Mouse (Mus musculus) thymus, adult 2 months (tissue): ENCODE results near the gene Wdr11. TPM values are rescaled to one million over a fixed set of nuclear protein-coding genes. Genes with fewer than 3 reads are reported as not detected.

ENCODE experiments used
- DNase-seq: peaks from one replicate; pipeline ENCODE4 v3.0.0; 2021
- H3K27ac ChIP-seq: fragments of 200-500 bp; 2 replicates; pipeline ENCODE4 v1.5.1; 2012; ENCODE audit warnings: low read length, control low read depth; ENCODE audit not compliant: control insufficient read depth, insufficient read depth
- H3K27me3 ChIP-seq: fragments of 200-500 bp; 2 replicates; pipeline ENCODE4 v1.6.1; 2012; ENCODE audit warnings: mild to moderate bottlenecking, low read length, moderate library complexity, mixed read lengths; ENCODE audit not compliant: control insufficient read depth, insufficient read depth
- H3K36me3 ChIP-seq: fragments of 200-500 bp; 2 replicates; pipeline ENCODE4 v1.6.1; 2012; ENCODE audit warnings: mild to moderate bottlenecking, low read length, moderate library complexity; ENCODE audit not compliant: control insufficient read depth, insufficient read depth
- H3K4me1 ChIP-seq: fragments of 200-500 bp; replicated peaks from 2 replicates; pipeline ENCODE4 v1.6.1; 2012; ENCODE audit warnings: low read length; ENCODE audit not compliant: control insufficient read depth, insufficient read depth
- H3K4me3 ChIP-seq: fragments of 200-500 bp; 2 replicates; pipeline ENCODE4 v1.5.1; 2012; ENCODE audit warnings: mild to moderate bottlenecking, low read length, control low read depth, moderate library complexity; ENCODE audit not compliant: control insufficient read depth, insufficient read depth
- CTCF ChIP-seq: fragments of 200-500 bp; IDR thresholded peaks from 2 replicates; pipeline ENCODE4 v1.5.1; 2012; ENCODE audit warnings: mild to moderate bottlenecking, control low read depth, low read length, moderate library complexity, borderline replicate concordance; ENCODE audit not compliant: control insufficient read depth, poor library complexity, insufficient read depth; ENCODE audit errors: extremely low read depth
- POLR2A ChIP-seq: fragments of 200-500 bp; IDR thresholded peaks from 2 replicates; pipeline ENCODE4 v1.6.1; 2012; ENCODE audit warnings: mild to moderate bottlenecking, low read length, control low read depth, moderate library complexity; ENCODE audit not compliant: control insufficient read depth, poor library complexity, insufficient read depth; ENCODE audit errors: extremely low read depth
- WGBS: fragments of 180-500 bp; shearing (Covaris S2); methylation state at CpG from one replicate; pipeline ENCODE4 v1.1.7; 2018; 5-methylcytosine and 5-hydroxymethylcytosine counted together
- polyA plus RNA-seq: library from polyadenylated mRNA; depleted of rRNA; stranded (reverse); fragments of >200 nt; gene quantifications from 2 replicates; pipeline ENCODE4 v1.2.3, GENCODE M21; 2012

The Wdr11 gene
- polyA plus RNA-seq, 1 experiment, result 20.4 TPM

- Histone ChIP-seq H3K27me3 (no peaks in the 10 kb centered on the region), H3K27ac (no peak overlapping the region)
- 95% methylated on average over 5 of the region's 5 CpGs for WGBS
Observed at GRCm38 (mm10) chr7:129637906-129638475, 46.3 kb downstream of the Wdr11 start.

DNA sequence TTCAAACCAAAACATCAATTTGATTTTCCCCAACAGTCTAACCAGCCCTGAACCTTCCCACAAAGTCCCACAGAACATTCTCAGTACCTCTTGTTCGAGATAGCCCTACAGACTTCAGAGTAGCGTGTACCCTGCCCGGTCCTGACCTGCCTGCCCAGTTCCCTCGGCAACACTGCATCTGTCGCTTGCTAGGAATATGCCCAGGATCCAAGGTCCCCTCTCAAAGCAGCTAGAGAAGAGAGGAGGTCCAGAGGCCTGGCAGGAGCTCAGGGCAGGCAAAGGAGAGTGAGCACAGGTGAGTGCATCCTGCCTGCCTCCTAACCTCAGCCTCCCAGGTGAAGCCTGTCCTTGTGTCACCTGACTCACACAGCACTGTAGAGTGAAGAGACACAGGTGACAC lies 47.3 kb downstream of the Wdr11 start:
- WGBS, result 93% methylated on average over 5 of the region's 5 CpGs
- H3K4me3 ChIP-seq, result no peak overlapping the region
- TF ChIP-seq POLR2A (no peak), CTCF (no peak)
- no peak overlapping the region for H3K27ac ChIP-seq
- no peaks in the 10 kb centered on the region for H3K4me1 ChIP-seq
- H3K36me3 ChIP-seq, result 0 out of 2 replicates have a peak, but pooled peaks cover 4% of the 10 kb centered on the region
- no peak for DNase-seq
- H3K27me3 ChIP-seq, result no peaks in the 10 kb centered on the region

More at GRCm38 (mm10) chr7:129637906-129638475, 46.3 kb downstream of the Wdr11 start:
- TF ChIP-seq CTCF (no peak), POLR2A (no peak)
- no peak for DNase-seq
- H3K4me1 ChIP-seq, result no peaks in the 10 kb centered on the region
- no peak overlapping the region for H3K4me3 ChIP-seq
- 0 out of 2 replicates have a peak, but pooled peaks cover 9% of the 10 kb centered on the region for H3K36me3 ChIP-seq

DNA sequence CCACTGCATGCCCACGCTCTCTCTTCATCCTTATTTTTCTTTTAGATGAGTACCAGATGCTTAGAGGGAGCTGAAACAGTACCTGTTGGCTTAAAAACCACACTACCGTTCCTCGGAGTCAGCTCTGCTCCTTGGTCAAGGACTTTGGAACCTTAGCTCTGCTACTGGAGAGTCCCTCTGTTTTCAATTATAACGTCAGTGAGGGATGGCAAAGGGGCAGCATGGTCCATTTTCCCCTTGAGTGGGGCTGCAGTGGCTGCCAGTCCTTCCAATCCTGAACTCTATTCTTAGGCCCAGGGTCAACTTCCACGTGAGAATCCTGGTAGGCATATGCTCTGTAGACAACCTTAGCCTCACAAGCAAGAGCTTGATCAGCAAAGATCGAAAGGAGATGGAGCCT lies 48.2 kb downstream of the Wdr11 start:
- DNase-seq, result no peak
- Histone ChIP-seq H3K4me3 (no peak overlapping the region), H3K36me3 (no peaks in the 10 kb centered on the region), H3K27me3 (no peaks in the 10 kb centered on the region), H3K27ac (no peak overlapping the region), H3K4me1 (no peaks in the 10 kb centered on the region)
- TF ChIP-seq CTCF, result no peak
- TF ChIP-seq POLR2A, result no peak
- WGBS, result 90% methylated on average over 6 of the region's 6 CpGs

DNA sequence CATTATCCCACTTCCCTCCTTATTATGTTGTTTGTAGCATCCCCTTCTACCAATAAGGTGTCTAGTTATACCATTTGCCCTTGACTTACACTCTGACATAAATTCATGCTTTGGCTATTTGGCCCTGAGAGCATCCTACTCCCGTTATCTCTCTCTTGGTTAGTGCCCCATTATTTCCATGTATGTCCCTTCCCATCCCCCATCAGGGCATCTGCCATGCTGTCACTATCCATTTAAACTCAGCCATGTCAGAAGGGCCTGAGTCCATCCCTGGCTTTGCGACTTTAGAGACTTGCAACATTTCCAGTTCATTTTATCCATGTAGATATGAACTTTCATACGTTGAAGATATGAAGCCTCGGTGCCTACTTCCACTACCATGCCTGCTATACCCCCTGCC lies 51.6 kb downstream of the Wdr11 start:
- WGBS, result 93% methylated on average over 4 of the region's 4 CpGs
- Histone ChIP-seq H3K36me3 (no peaks in the 10 kb centered on the region), H3K4me1 (no peaks in the 10 kb centered on the region), H3K27ac (no peak overlapping the region), H3K4me3 (no peak overlapping the region), H3K27me3 (no peaks in the 10 kb centered on the region)
- no peak for DNase-seq
- TF ChIP-seq POLR2A, result no peak
- no peak for TF ChIP-seq CTCF

- no peak for DNase-seq
- 83% methylated on average over 7 of the region's 7 CpGs for whole genome bisulfite sequencing
- H3K27ac ChIP-seq, result no peak overlapping the region
- TF ChIP-seq POLR2A (no peak), CTCF (no peak)
- H3K36me3 ChIP-seq, result no peaks in the 10 kb centered on the region
- H3K27me3 ChIP-seq, result no peaks in the 10 kb centered on the region
- H3K4me1 ChIP-seq, result no peaks in the 10 kb centered on the region
- no peak overlapping the region for H3K4me3 ChIP-seq
Observed at GRCm38 (mm10) chr7:129647798-129648197, 56.1 kb downstream of the Wdr11 start.

GRCm38 (mm10) chr7:129648938-129649337 lies 57.3 kb downstream of the Wdr11 start:
- TF ChIP-seq CTCF (peak; percentile 70; the same call in 1 of the 2 replicates), POLR2A (no peak)
- Histone ChIP-seq H3K27ac (no peak overlapping the region), H3K4me3 (no peak overlapping the region), H3K36me3 (no peaks in the 10 kb centered on the region), H3K4me1 (no peaks in the 10 kb centered on the region), H3K27me3 (no peaks in the 10 kb centered on the region)
- peak; percentile 74 for DNase-seq
- 8% methylated on average over 6 of the region's 6 CpGs for WGBS

GRCm38 (mm10) chr7:129650717-129651116 lies 59.1 kb downstream of the Wdr11 start:
- no peak overlapping the region for H3K27ac ChIP-seq
- TF ChIP-seq POLR2A (no peak), CTCF (no peak)
- H3K4me3 ChIP-seq, result no peak overlapping the region
- DNase-seq, result no peak
- no peaks in the 10 kb centered on the region for H3K36me3 ChIP-seq
- 90% methylated on average over 5 of the region's 5 CpGs for WGBS
- no peaks in the 10 kb centered on the region for H3K4me1 ChIP-seq
- H3K27me3 ChIP-seq, result no peaks in the 10 kb centered on the region
